In the genomic region with DNA sequence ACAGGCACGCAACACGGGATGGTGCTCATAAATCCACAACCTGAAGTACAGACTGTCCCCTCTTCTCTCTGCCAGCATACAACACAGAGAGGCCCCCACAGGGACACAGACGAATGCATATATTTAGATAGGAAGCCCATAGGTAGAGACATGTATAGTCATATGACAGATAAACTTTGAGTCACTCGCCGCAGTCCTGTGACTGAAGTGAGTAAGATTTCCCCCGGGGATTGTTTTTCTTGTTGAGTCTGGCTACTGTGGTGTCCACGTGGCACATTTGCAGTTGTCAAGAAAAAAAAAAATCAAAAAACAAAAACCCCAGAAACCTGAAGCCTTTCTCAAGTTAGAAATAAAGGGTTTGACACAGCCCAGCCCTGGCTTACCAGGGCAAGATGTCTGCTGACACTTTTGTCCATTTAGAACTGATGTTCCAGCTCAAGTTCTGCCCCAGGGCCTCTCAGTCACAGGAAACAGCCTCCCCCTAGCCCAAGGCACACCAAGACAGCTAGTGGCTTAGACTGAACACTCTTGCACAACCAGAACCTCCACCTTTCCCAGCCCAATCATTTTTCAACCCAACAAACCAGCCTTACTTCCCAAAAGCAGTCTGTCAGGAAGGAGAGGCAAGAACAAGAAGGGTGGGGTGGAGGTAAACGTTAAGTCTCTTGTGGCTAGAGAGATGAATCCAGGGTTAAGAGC, we compare ENCODE assay signal across 10 mouse cellular contexts. TPM values are rescaled to one million over a fixed set of nuclear protein-coding genes. Genes with fewer than 3 reads are reported as not detected.
DNase-seq lines count a peak whose midpoint lies in the region; ATAC-seq lines count a peak whose summit lies in the region.
"Had no signal": no experiment of that assay in that cellular context is flagged by ENCODE, and none has a peak within 500 bp of the region (broad histone marks: within the 10 kb centered on the region; RNA-seq: fewer than 3 reads in every experiment).

No protein-coding gene starts in this region.

- H3K27me3 ChIP-seq in heart, embryonic 11.5 days (ENCODE audit: control insufficient read depth, insufficient read depth, low read length), result no peaks in the 10 kb centered on the region
- no peaks in the 10 kb centered on the region for H3K27me3 ChIP-seq in liver, embryonic 15.5 days
- no peaks in the 10 kb centered on the region for H3K27me3 ChIP-seq in neural tube, embryonic 15.5 days (replicated peaks)

- ATAC-seq in heart, embryonic 11.5 days (replicated peaks; ENCODE audit: insufficient number of reproducible peaks, low FRiP score, low TSS enrichment), result no peak
- 0 out of 2 replicates have a peak, but pooled peaks have one; percentile 31 for ATAC-seq in liver, embryonic 15.5 days (ENCODE audit: insufficient read depth)
- no peak for ATAC-seq in neural tube, embryonic 15.5 days (ENCODE audit: low FRiP score)

- H3K9ac ChIP-seq in heart, embryonic 11.5 days (ENCODE audit: low read depth, low read length), result no peak overlapping the region
- H3K9ac ChIP-seq in liver, embryonic 15.5 days, result no peak overlapping the region
- H3K9ac ChIP-seq in neural tube, embryonic 15.5 days (replicated peaks), result no peak overlapping the region

- no peak overlapping the region for H3K4me2 ChIP-seq in heart, embryonic 11.5 days
- H3K4me2 ChIP-seq in liver, embryonic 15.5 days, result peak overlapping the region; percentile 47
- H3K4me2 ChIP-seq in neural tube, embryonic 15.5 days, result no peak overlapping the region

- no peak for DNase-seq in heart, postnatal 4 days
- peak; percentile 75 to 81 for DNase-seq in B cell, adult 2 months
- peak; percentile 62 for DNase-seq in adipocyte (ENCODE audit: low spot score)
- DNase-seq in right cerebral cortex, postnatal 10 days (ENCODE audit: low spot score in 2 of 2), result no peak
- no peak for DNase-seq in thymus, postnatal 10 days (ENCODE audit: low spot score in 2 of 2)
- DNase-seq: cerebellum, postnatal 25 days; gastrocnemius, postnatal 36 days had no signal

- WGBS in heart, embryonic 11.5 days (ENCODE audit: insufficient replicate concordance), result 34% methylated on average over 8 of the region's 8 CpGs
- 11% methylated on average over 8 of the region's 8 CpGs for WGBS in liver, embryonic 15.5 days (ENCODE audit: insufficient replicate concordance)
- WGBS in neural tube, embryonic 15.5 days, result 74% methylated on average over 8 of the region's 8 CpGs

- no peaks in the 10 kb centered on the region for H3K9me3 ChIP-seq in heart, embryonic 11.5 days (replicated peaks; ENCODE audit: control insufficient read depth, low read length)
- H3K9me3 ChIP-seq in liver, embryonic 15.5 days (replicated peaks), result no peaks in the 10 kb centered on the region
- no peaks in the 10 kb centered on the region for H3K9me3 ChIP-seq in neural tube, embryonic 15.5 days (replicated peaks)

- peaks cover 6% of the 10 kb centered on the region for H3K4me1 ChIP-seq in heart, embryonic 11.5 days (ENCODE audit: control insufficient read depth, insufficient read depth, low read length)
- H3K4me1 ChIP-seq in liver, embryonic 15.5 days (replicated peaks), result peaks cover 28% of the 10 kb centered on the region
- no peaks in the 10 kb centered on the region for H3K4me1 ChIP-seq in neural tube, embryonic 15.5 days

- H3K4me3 ChIP-seq in heart, embryonic 11.5 days (ENCODE audit: low read depth, low read length), result no peak overlapping the region
- H3K4me3 ChIP-seq in liver, embryonic 15.5 days (replicated peaks), result no peak overlapping the region
- H3K4me3 ChIP-seq in neural tube, embryonic 15.5 days (replicated peaks), result no peak overlapping the region

- no peaks in the 10 kb centered on the region for H3K36me3 ChIP-seq in heart, embryonic 11.5 days (ENCODE audit: control insufficient read depth, insufficient read depth, low read length)
- no peaks in the 10 kb centered on the region for H3K36me3 ChIP-seq in liver, embryonic 15.5 days (replicated peaks)
- H3K36me3 ChIP-seq in neural tube, embryonic 15.5 days, result no peaks in the 10 kb centered on the region

- 0 out of 2 replicates have a peak overlapping the region, but pooled peaks have one; percentile 47 for H3K27ac ChIP-seq in heart, embryonic 11.5 days (ENCODE audit: low read depth, low read length)
- H3K27ac ChIP-seq in liver, embryonic 15.5 days (replicated peaks), result peak overlapping the region; percentile 38
- H3K27ac ChIP-seq in neural tube, embryonic 15.5 days (replicated peaks), result no peak overlapping the region

RNA-seq across cellular contexts. Expression of gene Smu1, which starts 24.2 kb away (rescaled TPM):
- polyA plus RNA-seq in heart, embryonic 11.5 days (2014; fragmentation: Nextera tagmentation; extraction: Ambion mirVana), result 105 and 123 TPM in 2 replicates
- total RNA-seq in heart, postnatal 4 days (2021), result 10 to 100 TPM; 46.6 to 49.3 TPM
- 71.6 and 75.5 TPM in 2 replicates for polyA plus RNA-seq in liver, embryonic 15.5 days (2015; fragmentation: Nextera tagmentation; extraction: Ambion mirVana)
- 107 and 126 TPM in 2 replicates for polyA plus RNA-seq in neural tube, embryonic 15.5 days (2015; fragmentation: Nextera tagmentation; extraction: Ambion mirVana)

RNA-seq across cellular contexts. Expression of gene Dnaja1, which starts 60.0 kb away (rescaled TPM):
- 317 and 358 TPM in 2 replicates for polyA plus RNA-seq in heart, embryonic 11.5 days (2014; fragmentation: Nextera tagmentation; extraction: Ambion mirVana)
- total RNA-seq in heart, postnatal 4 days (2021), result 100 to 1,000 TPM; 107 to 108 TPM
- polyA plus RNA-seq in liver, embryonic 15.5 days (2015; fragmentation: Nextera tagmentation; extraction: Ambion mirVana), result 121 and 130 TPM in 2 replicates
- 652 and 681 TPM in 2 replicates for polyA plus RNA-seq in neural tube, embryonic 15.5 days (2015; fragmentation: Nextera tagmentation; extraction: Ambion mirVana)

Comparison
In these comparisons a context has a peak if more than half of its experiments do, and no peak if none do; other contexts are left out.
1. DNase-seq: peak in B cell, adult 2 months (2 of 2) and adipocyte (single experiment); none in heart, postnatal 4 days (single experiment), right cerebral cortex, postnatal 10 days (0 of 2) and thymus, postnatal 10 days (0 of 2).